Mouse (Mus musculus) kidney, adult 18-20 months (tissue): ENCODE measurements at regions not wholly inside any gene's neighbourhood (a gene's known extent, or its start where the extent isn't known, plus 50 kb on each side); places are given as distances from the start of the nearest gene placed in this dataset.
A peak's percentile ranks its signal among the peaks of the same experiment; 100 is the strongest.
"Not testable (repeated sequence)": the region's sequence is repeated elsewhere in the genome, so short reads cannot be mapped to it uniquely, and the experiment has no call there.

Experiments used
- DNase-seq: peaks from one replicate; pipeline ENCODE4 v3.0.0; 2021

DNA sequence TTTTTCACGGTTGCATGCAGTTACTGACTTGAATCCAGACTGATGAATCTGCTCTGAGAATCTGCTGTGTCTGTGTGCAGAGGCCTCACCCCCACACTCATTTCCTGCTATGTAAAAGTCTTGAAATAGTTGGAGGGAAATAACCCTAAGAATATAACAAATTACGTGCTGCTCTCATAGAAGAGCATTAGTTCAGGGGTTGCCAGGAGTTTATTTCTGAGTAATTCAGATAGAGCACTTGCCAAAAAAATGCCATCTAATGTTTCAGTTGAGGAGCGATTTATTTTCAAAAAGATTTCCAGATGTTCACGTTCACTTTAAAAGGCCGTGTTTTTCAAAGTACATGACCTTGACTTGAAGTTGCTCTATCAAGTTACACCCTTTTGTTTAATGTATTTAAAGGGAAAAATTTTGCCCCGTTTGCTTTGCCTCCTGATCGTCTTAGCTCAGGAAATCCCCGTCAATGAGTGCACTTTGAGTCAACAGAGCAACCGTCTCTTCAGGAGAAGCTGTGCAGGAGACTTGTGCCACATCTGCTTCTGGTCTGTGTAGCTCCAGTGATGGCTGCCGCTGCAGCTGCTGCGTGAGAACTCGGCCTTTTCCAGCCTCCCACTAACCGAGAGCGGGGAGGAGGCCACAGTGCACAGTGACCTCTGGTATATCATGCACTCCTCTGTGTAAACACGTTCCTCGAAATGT is 50.9 kb upstream of the Sec61g start:
- peak; percentile 10 for DNase-seq

DNA sequence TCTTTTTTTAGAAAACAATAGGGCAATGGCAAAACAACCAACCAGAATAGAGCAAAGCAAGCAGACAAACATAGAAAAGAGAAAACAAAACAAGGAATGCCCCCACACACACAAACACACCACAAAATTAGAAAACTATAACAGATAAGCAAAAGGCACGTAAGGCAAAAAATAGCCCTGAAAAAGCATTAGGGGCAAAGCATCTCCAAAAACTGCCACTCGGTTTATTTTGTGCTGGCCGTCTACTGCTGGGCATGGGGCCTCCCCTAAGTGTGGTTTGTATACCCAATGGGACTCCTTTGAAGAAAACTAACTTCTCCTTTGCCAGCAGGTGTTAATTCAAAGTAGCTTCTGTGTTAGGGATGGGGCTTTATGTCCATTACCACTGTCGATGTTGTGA is 53.4 kb upstream of the Sec61g start:
- no peak for DNase-seq

DNA sequence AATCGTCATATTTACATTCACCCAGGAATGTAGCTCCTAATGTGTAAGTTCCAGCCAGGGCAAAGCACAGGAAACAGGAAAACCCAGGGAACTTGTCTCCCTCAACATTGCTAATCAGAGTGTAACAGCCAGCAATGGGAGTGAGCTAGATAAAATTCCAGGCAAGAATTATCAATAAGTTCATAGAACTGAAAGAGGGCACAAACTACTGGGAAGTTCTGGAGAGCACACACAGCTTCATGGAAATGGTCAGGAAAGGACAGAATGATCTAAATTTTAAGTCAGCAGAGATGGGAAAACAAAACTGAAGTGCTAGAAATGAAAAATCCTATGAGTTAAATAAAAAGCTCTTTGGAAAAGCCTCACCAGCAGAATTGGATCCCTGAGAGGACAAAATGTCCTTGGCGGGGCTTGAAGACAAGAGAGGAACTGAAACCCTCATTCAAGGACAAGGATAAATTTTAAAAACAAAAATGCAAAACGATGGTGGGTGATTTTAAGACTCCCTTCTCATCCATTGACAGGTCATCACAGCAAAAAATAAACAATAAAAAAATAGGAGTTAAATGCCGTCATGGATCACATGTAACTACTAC is 80.9 kb upstream of the Sec61g start:
- no peak for DNase-seq

DNA sequence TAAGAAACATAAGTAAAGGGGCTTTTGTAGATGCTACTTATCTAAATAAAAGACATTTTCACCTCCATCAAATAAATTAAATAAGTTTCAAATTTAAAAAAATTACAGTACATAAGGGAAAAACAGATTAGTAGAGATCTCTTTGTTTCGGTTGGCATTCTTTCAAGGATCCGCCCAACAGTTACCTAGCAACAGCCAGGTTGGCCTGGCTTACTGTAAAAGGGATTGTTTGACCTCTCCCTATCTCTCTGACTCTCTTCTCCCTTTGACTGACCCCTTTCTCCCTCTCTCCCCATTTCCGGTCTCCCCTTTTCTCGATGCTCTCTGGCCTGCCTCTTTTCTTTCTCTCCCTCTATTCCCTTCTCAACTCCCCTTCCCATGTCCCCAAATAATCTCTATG is 82.3 kb upstream of the Sec61g start:
- no peak for DNase-seq

DNA sequence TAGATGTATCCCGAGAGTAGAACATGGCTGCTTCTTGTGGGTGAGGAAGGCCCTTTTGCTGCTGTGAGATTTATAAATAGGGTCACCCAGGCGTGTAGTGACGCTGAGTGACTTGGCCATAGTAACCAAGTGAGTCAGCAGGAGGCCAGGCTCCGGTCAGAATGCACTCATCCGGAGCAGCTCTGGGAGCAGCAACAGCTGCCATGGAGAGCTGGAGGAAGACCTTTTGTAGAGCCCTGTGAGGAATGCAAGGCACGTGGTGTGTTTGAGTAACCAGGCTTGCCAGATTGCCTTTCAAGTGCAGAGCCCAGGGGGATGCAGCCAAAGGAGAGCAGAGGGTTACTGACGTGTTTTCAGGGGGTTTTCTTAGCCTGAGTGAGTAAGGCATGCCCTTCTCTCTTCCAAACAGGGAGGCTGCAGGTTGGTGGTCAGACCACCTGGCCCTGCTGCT is 83.2 kb upstream of the Sec61g start:
- peak; percentile 82 for DNase-seq

DNA sequence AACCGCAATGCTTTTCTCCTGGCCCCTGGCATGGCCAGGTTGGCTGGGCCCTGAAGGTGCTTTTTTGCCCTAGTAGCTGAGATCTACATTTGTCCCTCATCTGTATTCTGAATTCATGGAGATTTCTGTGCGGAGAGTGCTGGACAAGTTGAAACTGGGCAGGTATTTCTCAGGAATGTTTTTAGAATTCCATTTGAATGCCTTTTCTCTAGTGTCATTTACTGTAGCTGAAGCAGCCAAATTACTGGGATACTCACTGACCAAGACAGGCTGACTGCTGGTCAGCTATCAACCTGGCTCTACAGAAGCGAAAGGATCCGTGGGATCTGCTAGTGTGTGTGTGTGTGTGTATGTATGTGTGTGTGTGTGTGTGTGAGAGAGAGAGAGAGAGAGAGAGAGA is 83.7 kb upstream of the Sec61g start:
- DNase-seq: no peak

DNA sequence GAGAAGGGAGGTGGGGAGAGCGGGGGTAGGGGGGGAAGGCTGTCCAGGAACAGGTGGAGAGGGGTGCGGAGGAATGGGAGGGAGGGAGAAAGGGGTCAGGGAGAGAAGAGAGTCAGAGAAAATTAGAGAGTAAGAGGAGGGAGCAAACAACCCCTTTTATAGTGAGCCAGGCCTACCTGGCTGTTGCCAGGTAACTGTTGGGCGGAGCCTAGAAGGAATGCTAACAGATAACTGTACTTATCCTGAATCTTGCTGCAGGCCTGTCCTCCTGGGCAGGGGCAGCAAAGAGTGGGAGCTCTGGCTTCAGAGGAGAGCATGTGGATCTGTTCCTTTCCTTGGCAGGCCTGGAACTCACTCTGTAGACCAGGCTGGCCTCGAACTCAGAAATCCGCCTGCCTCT is 84.5 kb upstream of the Sec61g start:
- no peak for DNase-seq

DNA sequence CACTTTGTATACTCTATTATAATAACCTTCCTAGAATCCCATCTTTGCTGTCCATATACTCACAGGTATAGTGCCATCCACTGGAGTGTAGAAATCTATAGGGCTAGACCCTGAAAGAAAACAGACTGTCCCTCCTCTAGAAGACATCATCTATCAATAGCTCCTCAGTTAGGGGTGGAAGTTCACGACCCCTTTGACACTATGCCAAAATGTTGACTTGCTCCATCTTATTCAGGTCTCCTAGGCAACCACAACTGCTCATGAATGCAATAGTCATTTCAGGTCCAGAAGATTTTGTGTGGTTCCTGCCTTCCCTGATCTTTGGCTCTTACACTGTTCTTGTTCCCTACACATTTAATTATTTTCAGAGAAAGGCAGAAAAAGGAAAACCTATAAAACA is 86.5 kb upstream of the Sec61g start:
- DNase-seq: no peak

DNA sequence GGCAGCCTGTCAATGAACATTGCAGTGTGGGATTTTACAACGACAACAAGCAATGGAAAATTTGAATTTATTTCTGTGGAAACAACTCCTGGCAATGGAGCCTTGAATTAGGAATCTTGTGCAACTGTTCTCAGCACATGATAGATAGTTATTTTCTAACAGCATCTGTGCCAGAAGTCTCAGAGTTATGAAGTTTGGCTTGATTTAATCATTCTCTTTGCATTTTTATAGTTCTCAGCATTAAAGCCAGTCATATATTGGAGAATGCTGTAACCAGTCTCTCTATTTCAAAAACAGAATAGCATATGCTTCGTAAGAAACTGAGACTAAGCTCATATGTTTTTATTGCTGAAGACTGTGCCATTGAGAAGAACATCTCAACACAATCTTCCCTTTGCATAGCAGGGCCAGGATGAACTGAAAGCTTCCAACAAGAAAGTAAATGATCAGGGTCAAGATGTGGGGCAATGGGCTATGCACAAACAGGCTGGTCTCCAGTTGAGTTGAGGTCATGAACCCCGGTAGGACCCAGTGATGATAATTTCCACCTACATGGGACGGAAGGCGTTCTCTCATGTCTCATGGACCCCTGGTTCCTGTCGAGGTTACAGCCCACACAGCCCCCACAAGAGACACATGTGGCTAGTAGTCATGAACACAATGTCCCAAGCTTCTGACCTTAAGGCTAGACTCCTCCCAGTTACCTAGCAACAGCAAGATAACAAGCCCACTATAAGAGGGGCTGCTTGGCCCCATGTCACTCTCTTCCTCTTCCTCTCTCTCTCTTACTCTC is 89.0 kb upstream of the Sec61g start:
- no peak for DNase-seq

DNA sequence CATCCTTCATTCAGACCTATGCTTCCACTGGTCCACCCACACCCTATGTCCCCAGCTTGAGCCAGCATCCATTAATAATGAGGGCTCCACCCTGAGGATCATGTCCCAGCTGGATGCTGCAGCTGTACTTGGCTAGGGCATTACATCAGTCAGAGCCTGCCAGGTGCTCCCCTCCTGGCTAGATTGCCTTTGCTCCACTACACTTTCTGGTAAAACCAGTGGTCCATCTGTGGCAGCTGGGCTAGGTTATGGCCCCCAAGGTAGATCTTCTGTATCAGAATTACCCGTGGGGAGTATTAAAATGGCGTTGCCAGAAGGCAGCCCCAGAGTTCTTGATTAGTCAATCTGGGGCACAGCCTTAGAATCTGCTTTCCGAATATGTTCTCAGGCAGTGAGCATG is 94.7 kb upstream of the Sec61g start:
- DNase-seq: no peak

DNA sequence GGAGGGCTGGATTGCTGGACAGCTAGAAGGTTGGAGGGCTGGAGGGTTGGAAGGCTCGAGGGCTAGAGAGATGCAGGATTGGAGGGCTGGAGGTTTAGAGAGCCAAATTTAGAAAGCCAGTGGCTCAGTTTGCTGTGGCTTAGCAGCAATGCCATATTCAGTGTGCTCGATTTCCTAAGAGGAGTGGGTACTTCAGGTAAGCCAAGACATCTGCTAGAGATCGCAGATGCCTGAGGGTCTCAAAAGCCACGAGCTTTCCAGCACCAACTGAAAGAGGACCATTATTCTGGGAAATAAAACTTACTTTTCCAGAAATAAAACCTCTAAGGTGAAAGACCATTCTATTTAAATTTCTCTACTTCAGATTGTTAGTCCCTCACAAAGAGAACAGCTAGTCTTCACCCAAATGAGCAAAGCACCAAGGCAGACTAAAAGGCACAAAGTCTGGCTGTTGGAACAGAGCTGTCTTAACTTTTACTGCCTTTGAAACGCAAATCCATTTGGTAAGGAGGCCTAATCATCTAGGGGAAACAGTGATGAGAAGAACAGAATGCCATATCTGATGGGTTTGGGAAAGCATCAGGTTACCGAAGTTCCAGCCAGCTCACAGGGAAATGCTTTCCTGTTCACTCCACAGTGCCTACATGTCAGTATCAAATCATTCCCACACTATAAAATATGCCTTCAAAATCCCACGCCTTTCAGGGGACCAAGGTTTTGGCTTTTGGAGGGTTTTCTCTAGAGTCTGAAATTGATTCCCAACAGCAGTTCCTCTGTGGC is 98.3 kb upstream of the Sec61g start:
- DNase-seq: no peak

DNA sequence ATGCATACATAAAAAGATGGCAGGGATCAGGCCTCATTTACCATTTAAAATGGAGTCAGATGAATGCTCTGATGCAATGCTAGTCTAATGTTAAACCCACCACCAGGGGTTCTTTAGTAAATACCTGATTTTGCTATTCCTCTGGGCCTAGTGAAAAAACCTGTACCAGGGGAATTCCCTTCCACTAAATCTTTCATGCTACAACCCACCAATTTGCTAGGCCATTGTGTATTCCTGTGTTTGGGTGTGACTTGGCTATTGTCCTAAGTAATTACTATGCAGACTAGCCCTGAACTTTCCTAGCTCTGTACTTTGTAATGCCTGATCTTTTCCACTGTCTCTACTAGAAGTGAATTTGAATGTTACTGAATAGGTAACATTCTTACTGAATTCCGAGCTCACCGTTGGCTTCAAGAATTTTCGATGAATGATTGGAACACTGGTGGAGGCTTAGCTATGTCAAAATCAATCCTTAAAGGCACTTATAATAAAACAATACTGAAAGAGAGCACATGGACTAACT is 99.7 kb upstream of the Sec61g start:
- DNase-seq: not testable (repeated sequence)

DNA sequence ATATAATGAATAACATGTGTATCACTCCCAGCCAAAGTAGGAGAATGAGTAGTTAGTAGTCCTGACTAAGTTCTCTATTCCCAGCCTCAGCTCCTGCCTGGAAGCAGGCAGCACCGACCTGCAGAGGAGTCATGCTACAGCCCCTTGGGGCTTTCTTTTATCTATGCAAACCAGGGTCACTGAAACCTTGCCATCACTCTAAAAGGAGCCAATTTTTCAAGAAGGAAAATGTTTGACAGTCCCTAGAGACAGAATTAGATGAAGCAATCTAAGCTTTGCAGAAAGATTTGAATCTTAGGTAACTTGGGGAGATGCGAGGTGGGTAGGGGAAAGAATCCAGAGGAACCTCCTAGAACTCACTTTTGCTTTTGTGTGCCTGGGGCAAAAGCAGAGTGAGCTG is 103.5 kb upstream of the Sec61g start:
- DNase-seq: no peak

DNA sequence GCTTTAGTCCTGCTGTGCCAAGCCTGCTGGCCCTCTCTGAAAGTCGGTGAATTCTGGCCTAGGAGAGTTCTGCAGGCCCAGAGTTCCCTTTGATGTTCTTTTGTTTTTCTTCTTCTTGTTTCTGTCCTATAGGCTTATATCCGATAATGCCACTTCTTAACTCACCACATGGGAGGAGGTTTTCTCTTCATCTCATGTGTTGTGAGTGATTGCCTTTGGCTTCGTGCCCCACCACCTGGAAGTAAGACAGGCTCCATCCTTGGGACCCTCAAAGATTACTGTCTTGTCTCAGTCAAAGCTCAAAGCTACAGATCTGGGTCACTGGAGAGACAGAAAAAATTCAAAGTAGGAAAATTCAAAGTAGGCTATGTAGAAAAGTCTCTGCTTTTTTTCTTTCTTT is 104.2 kb upstream of the Sec61g start:
- DNase-seq: no peak

DNA sequence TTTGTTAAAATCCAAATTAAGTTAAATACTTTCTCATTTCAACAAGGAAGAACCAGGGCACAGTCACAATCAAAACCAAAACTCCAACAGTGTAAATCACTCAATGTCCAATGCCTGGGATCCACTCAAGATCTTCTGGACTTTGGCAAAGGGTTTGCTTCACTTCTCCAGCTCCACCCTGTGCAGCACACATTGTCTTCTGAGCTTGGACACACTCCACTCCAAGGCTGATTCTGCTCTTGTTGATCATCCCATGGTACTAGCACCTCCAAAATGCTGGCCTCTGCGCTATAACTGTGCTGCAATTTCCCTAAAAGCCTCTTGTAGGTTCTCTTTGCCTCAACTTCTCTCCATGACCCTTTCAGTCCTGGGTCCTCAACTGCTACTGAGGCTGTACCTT is 111.5 kb upstream of the Sec61g start:
- DNase-seq: no peak

DNA sequence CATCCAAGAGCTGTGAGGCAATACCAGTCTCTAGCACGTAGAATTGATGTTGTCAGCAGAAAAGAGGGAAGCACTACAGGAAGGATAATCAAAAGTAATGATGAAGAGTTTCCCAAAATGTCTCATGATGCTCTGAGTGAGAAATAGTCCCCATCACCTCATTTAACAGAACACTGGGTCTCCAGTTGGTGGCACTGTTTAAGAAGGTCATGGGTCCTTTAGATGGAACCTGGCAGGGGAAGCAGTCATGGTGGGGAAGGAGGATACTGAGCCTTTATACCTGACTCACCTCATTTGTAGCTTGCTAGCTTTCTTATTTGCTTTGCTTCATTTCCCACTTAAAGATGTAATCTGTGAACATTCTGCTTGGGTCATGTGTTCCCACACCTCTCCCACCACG is 115.4 kb upstream of the Sec61g start:
- no peak for DNase-seq

DNA sequence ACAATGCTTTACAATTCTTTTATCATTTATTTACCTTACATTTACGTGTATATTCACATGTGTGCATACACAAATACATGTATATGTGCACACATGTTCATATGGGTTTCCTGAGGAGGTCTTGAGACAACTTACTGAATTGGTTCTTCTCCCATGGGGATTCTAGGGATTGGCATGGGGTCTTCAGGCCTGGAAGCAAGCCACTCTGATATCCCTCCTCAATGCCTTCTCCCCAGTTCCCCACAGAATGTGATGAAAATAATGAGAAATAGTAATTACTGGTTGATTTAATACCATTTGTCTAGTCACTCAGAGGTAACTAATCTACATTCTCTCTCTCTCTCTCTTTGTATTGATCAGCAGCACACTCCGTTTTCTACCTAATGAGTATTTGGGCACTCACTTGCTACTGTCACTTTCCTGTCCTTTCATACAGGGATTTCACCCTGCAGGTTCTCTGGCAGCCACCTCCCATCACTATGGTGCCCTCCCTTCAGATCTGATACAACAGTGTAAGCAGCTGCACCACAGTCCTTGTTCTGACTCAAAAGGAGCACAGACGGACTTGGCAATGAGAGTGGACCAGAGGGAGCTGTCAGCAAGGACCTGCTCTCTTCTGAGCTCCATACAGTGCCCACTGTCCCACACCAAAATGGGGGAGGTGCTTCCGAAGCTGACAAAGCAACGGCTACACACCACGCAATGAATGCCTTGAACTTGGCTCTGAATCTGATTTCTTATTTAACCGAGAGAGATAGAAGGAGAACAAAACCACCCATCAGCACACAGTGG is 119.2 kb upstream of the Sec61g start:
- no peak for DNase-seq

DNA sequence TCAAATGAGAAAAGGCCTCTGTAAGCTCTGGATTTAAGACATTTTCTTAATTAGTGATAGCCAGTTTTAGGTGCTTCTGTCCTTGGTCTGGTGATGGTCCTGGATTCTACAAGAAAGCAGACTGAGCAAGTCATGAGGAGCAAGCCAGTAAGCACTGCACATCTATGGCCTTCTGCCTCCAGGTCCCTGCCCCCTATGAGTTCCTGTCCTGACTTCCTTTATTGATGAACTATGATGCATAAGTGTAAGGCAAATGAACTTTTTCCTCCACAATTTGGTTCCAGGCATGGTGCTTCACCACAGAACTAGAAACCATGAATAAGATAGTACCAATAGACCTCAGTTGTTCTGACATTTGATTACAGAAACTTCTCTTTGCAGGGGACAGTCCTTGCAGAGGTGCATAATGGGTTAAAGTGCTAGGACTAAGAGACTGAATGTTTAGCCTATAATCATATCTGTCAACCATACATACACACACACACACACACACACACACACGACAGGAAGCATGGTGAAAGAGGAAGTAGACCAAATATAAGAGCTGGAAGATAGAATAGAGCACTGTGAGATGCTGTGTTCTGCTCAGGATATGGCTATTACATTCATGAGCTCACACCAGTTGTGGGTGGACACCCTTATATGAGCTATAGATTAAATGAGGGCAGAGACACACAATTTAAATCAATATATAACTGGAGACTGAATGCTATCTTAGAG is 121.3 kb upstream of the Sec61g start:
- DNase-seq: no peak

DNA sequence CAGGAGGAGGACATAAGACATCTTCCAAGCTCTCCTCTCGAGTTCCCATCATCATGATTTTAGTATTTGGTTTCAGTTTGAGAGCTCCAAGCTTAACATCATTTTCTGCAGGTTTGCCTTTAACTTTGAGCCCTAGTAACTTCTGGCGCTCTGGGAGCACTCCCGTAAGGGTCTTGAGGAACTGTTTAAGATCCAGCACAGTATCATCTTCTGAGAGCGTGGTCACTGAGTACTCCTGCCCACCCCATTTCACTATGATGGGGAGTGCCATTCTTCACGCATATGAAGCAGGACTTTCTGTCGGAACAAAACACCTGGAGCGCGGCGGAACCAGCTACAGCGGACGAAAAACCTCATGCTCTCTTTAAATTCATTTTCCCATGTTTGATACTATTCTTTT is 116.2 kb upstream of the Egfr start:
- not testable (repeated sequence) for DNase-seq

DNA sequence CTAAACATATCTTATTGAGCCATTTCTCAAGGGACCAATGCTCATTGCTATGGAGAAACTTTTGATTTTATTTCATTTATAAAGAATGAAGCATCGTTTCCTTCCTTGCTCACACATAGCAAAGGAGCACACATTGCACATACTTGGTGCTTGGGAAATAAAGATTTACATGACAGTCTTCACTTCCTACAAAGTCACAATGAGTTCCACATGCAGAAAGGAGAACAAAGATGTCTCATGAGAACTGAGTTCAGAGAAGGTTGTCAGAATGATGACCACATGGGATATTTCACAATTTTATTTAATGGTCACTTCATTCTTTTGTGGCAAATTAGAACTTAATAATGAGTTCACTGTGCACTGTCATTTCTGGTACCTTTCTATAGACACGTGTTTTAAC is 114.3 kb upstream of the Egfr start:
- no peak for DNase-seq

DNA sequence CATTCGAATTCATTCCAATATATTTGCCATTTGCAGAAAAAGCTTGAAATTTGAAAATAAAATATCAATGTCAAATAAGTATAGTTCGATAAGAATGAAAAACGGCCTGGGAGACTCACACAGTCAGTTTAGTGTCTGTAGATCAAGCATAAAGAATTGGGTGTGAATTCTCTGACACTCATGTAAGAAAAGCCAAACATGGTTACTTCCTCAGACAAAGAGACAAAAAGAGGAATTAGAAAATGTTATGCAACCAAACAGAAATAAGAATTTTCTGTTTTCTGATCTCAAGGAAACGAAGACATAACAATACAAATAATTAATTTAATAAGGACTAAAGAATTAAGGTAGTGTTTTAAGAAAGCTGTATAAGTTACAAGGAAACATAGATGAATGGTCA is 113.7 kb upstream of the Egfr start:
- DNase-seq: no peak

DNA sequence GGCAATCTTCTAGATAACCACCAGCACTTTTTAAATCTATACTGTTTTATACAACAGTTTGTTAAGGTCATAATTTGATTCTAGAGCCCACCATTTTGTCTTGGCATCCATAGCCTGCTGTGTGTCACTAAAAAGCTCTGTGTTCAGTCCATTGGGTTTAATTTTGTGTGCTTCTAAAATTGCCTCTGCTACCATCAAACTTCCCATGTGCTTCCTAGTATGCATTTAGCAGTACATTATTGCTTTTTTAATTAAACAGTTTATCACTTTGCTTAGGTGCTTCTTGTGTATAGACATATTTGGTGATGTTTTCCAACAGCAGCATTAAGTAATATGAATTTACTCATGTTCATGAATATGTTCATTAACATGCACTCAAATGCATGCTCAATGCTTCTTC is 102.4 kb upstream of the Egfr start:
- DNase-seq: no peak
